Mouse (Mus musculus) forebrain, embryonic 16.5 days (tissue): ENCODE measurements around the gene Grm5. TPM values are rescaled to one million over a fixed set of nuclear protein-coding genes. Genes with fewer than 3 reads are reported as not detected.
A peak's percentile ranks its signal among the peaks of the same experiment; 100 is the strongest.

Experiments used
- ATAC-seq: fragments of 200-750 bp; cut with Nextera tagmentation; 2 replicates; pipeline ENCODE4 v1.8.0; 2017; ENCODE audit warnings: mild to moderate bottlenecking, moderate library complexity
- H3K27ac ChIP-seq: fragments of 300-500 bp; sonication (generic); 2 replicates; pipeline ENCODE4 v1.5.1; 2014; ENCODE audit warnings: low read length, control low read depth
- H3K27me3 ChIP-seq: fragments of 300-500 bp; sonication (generic); replicated peaks from 2 replicates; pipeline ENCODE4 v1.6.1; 2014; ENCODE audit warnings: low read length; ENCODE audit not compliant: control insufficient read depth, insufficient read depth
- H3K36me3 ChIP-seq: fragments of 300-500 bp; sonication (generic); 2 replicates; pipeline ENCODE4 v1.6.1; 2014; ENCODE audit not compliant: control insufficient read depth, insufficient read depth
- H3K4me1 ChIP-seq: fragments of 300-500 bp; sonication (generic); replicated peaks from 2 replicates; pipeline ENCODE4 v1.6.1; 2014; ENCODE audit warnings: low read length; ENCODE audit not compliant: control insufficient read depth, insufficient read depth
- H3K4me2 ChIP-seq: fragments of 300-500 bp; sonication (generic); 2 replicates; pipeline ENCODE4 v1.6.1; 2014; ENCODE audit warnings: mild to moderate bottlenecking, low read length, control low read depth
- H3K4me3 ChIP-seq: fragments of 300-500 bp; sonication (generic); replicated peaks from 2 replicates; pipeline ENCODE4 v1.5.1; 2014; ENCODE audit warnings: mild to moderate bottlenecking, low read length, control low read depth
- H3K9ac ChIP-seq: fragments of 300-500 bp; sonication (generic); replicated peaks from 2 replicates; pipeline ENCODE4 v1.6.1; 2014; ENCODE audit warnings: low read depth, low read length, control low read depth
- H3K9me3 ChIP-seq: fragments of 300-500 bp; sonication (generic); 2 replicates; pipeline ENCODE4 v1.6.1; 2016; ENCODE audit warnings: low read length; ENCODE audit not compliant: control insufficient read depth
- WGBS: fragments of 180-500 bp; shearing (Covaris S2); extraction: QIAGEN DNeasy Blood & Tissue Kit; methylation state at CpG from one replicate; pipeline ENCODE4 v1.1.7; 2014; 5-methylcytosine and 5-hydroxymethylcytosine counted together
- polyA plus RNA-seq: library from polyadenylated mRNA; unstranded; fragments of >200 nt; fragmentation: Nextera tagmentation; extraction: Ambion mirVana; gene quantifications from 2 replicates; pipeline ENCODE4 v1.2.1, GENCODE M21; 2015

The Grm5 gene
- polyA plus RNA-seq, 1 experiment from 2014 or later: 45.6 TPM

GRCm38 (mm10) chr7:87824898-87825297 is 240.9 kb downstream of the Grm5 start:
- H3K9ac ChIP-seq: no peak overlapping the region
- H3K27me3 ChIP-seq: no peaks in the 10 kb centered on the region
- WGBS: 76% methylated on average over 1 of the region's 1 CpGs
- H3K9me3 ChIP-seq: no peaks in the 10 kb centered on the region
- no peaks in the 10 kb centered on the region for H3K36me3 ChIP-seq
- ATAC-seq: no peak
- H3K4me1 ChIP-seq: no peaks in the 10 kb centered on the region
- no peak overlapping the region for H3K4me3 ChIP-seq
- H3K27ac ChIP-seq: no peak overlapping the region
- H3K4me2 ChIP-seq: no peak overlapping the region

GRCm38 (mm10) chr7:87834669-87835068 is 250.7 kb downstream of the Grm5 start:
- Histone ChIP-seq H3K36me3 (no peaks in the 10 kb centered on the region), H3K4me2 (no peak overlapping the region), H3K4me3 (no peak overlapping the region), H3K9me3 (no peaks in the 10 kb centered on the region), H3K4me1 (no peaks in the 10 kb centered on the region), H3K27ac (no peak overlapping the region), H3K27me3 (no peaks in the 10 kb centered on the region), H3K9ac (no peak overlapping the region)
- ATAC-seq: no peak
- 74% methylated on average over 4 of the region's 4 CpGs for WGBS

- Histone ChIP-seq H3K4me2 (no peak overlapping the region), H3K27ac (no peak overlapping the region), H3K9ac (no peak overlapping the region), H3K9me3 (no peaks in the 10 kb centered on the region), H3K4me3 (no peak overlapping the region), H3K36me3 (no peaks in the 10 kb centered on the region), H3K4me1 (no peaks in the 10 kb centered on the region), H3K27me3 (no peaks in the 10 kb centered on the region)
- 83% methylated on average over 1 of the region's 1 CpGs for WGBS
- no peak for ATAC-seq
Observed at GRCm38 (mm10) chr7:87838579-87838978, 254.6 kb downstream of the Grm5 start.

- Histone ChIP-seq H3K4me1 (no peaks in the 10 kb centered on the region), H3K9me3 (no peaks in the 10 kb centered on the region), H3K9ac (no peak overlapping the region), H3K4me2 (no peak overlapping the region), H3K27me3 (no peaks in the 10 kb centered on the region), H3K4me3 (no peak overlapping the region), H3K27ac (no peak overlapping the region), H3K36me3 (no peaks in the 10 kb centered on the region)
- no peak for ATAC-seq
Observed at GRCm38 (mm10) chr7:87843496-87843895, 259.5 kb downstream of the Grm5 start.

- Histone ChIP-seq H3K9me3 (no peaks in the 10 kb centered on the region), H3K4me3 (no peak overlapping the region), H3K36me3 (no peaks in the 10 kb centered on the region), H3K9ac (no peak overlapping the region), H3K27ac (no peak overlapping the region), H3K27me3 (no peaks in the 10 kb centered on the region), H3K4me1 (no peaks in the 10 kb centered on the region), H3K4me2 (no peak overlapping the region)
- ATAC-seq: no peak
Observed at GRCm38 (mm10) chr7:87846082-87846481, 262.1 kb downstream of the Grm5 start.

DNA sequence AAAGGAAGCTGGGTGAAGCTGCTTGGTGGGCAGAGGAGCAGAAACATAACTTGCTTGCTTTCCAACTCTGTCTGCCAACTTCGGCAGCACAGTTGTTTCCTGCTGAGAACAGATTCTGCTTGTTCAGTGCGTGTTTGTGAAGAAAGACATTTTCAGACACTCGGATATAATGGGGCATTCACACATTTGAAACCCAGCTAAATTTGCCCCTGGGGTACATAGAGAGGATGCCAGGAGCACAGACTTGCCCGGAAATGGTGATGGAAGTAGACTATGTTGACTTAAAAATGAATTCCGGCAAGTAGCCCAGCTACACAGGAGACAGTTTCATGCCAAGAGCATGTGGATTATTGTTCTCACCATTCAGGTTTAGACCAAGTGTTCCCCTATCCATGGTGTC is 342.0 kb downstream of the Grm5 start:
- Histone ChIP-seq H3K36me3 (no peaks in the 10 kb centered on the region), H3K4me3 (no peak overlapping the region), H3K4me2 (peak overlapping the region; percentile 25; the same call in 1 of the 2 replicates), H3K9me3 (no peaks in the 10 kb centered on the region), H3K9ac (no peak overlapping the region), H3K27ac (peak overlapping the region; percentile 60), H3K4me1 (peaks cover 7% of the 10 kb centered on the region), H3K27me3 (no peaks in the 10 kb centered on the region)
- 14% methylated on average over 5 of the region's 5 CpGs for WGBS
- ATAC-seq: peak; percentile 95

- H3K4me1 ChIP-seq: 0 out of 2 replicates have a peak, but pooled peaks cover 2% of the 10 kb centered on the region
- WGBS: 61% methylated on average over 1 of the region's 1 CpGs
- no peak for ATAC-seq
Observed at GRCm38 (mm10) chr7:87937415-87937814, 353.4 kb downstream of the Grm5 start.

GRCm38 (mm10) chr7:87938265-87938664 is 354.3 kb downstream of the Grm5 start:
- Histone ChIP-seq H3K4me2 (no peak overlapping the region), H3K27ac (no peak overlapping the region), H3K4me3 (no peak overlapping the region), H3K36me3 (no peaks in the 10 kb centered on the region), H3K9ac (no peak overlapping the region), H3K9me3 (no peaks in the 10 kb centered on the region), H3K4me1 (0 out of 2 replicates have a peak, but pooled peaks cover 2% of the 10 kb centered on the region), H3K27me3 (no peaks in the 10 kb centered on the region)
- peak; percentile 92 for ATAC-seq
- 34% methylated on average over 5 of the region's 5 CpGs for WGBS

More at GRCm38 (mm10) chr7:87937415-87937814, 353.4 kb downstream of the Grm5 start:
- H3K27me3 ChIP-seq: no peaks in the 10 kb centered on the region
- no peak overlapping the region for H3K9ac ChIP-seq
- no peak overlapping the region for H3K4me3 ChIP-seq
- H3K9me3 ChIP-seq: no peaks in the 10 kb centered on the region
- H3K36me3 ChIP-seq: no peaks in the 10 kb centered on the region
- H3K4me2 ChIP-seq: no peak overlapping the region
- no peak overlapping the region for H3K27ac ChIP-seq

DNA sequence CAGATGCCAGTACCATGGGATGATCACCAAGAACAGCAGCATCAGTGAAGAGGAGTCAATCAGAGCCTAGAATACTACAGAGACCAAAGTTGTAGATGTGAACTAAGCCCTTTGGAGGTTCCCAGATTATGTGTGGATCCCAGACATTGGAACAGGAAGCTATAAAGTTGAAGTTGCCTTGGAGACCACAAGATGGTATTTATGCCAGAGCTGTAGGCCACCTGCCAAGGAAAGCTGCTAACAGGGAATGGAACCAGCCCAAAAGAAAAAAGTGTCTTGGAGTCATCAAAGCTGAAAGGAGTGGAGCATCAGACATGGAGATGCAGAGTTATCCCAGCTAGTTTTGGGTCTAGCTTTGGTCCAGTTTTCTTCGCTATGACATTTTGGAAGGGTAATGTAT is 366.2 kb downstream of the Grm5 start:
- no peaks in the 10 kb centered on the region for H3K36me3 ChIP-seq
- ATAC-seq: 0 out of 2 replicates have a peak, but pooled peaks have one; percentile 33
- no peak overlapping the region for H3K4me3 ChIP-seq
- H3K27ac ChIP-seq: no peak overlapping the region
- no peaks in the 10 kb centered on the region for H3K9me3 ChIP-seq
- WGBS: 93% methylated on average over 1 of the region's 1 CpGs
- H3K9ac ChIP-seq: no peak overlapping the region
- no peak overlapping the region for H3K4me2 ChIP-seq
- H3K27me3 ChIP-seq: no peaks in the 10 kb centered on the region
- H3K4me1 ChIP-seq: no peaks in the 10 kb centered on the region

DNA sequence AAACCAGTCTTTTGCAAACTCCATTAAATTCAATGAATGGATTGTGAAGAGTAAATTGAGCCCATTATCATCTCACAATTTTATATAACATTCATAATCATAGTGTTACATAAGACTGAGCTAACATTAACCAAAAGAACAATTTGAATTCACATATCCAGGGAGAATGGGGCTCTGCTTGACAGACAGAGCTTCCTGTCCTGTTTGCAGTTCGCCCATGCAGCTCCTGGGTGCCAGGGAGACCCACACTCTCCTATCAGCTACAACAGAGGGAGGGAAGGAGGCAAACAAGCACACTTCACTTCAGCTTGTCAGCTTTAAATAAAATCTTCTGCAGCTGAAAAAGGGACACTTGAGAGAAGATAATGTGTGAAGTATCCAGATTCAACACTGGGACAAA is 389.2 kb downstream of the Grm5 start:
- WGBS: 39% methylated on average over 1 of the region's 1 CpGs
- no peak for ATAC-seq
- no peak overlapping the region for H3K27ac ChIP-seq

More for the DNA sequence above, 389.2 kb downstream of the Grm5 start:
- Histone ChIP-seq H3K36me3 (no peaks in the 10 kb centered on the region), H3K27me3 (no peaks in the 10 kb centered on the region), H3K9ac (no peak overlapping the region), H3K4me2 (no peak overlapping the region), H3K4me1 (no peaks in the 10 kb centered on the region; the same call in 1 of the 2 replicates), H3K9me3 (no peaks in the 10 kb centered on the region), H3K4me3 (no peak overlapping the region)
